Mouse (Mus musculus) layer of hippocampus, adult 2 months (tissue): ENCODE data around the gene Chd8. TPM values are rescaled to one million over a fixed set of nuclear protein-coding genes. Genes with fewer than 3 reads are reported as not detected.

ENCODE experiments used
- DNase-seq, 2 experiments: peaks; one replicate each; pipeline ENCODE4 v3.0.0; 2022; ENCODE audit warnings: low spot score in 2 of 2
- H3K27ac ChIP-seq: fragments of 200-600 bp; 2 replicates; pipeline ENCODE4 v1.8.1; 2022
- H3K4me3 ChIP-seq: fragments of 200-600 bp; 2 replicates; pipeline ENCODE4 v1.8.1; 2022; ENCODE audit warnings: mild to moderate bottlenecking
- CTCF ChIP-seq: fragments of 200-600 bp; conservative IDR thresholded peaks from 2 replicates; pipeline ENCODE4 v1.8.1; 2022; ENCODE audit warnings: antibody characterized with exemption, mild to moderate bottlenecking, moderate library complexity
- total RNA-seq, 2 experiments: library from RNA; stranded (reverse); gene quantifications; 2 replicates each; pipeline ENCODE4 v1.2.3; 2021

The Chd8 gene
- total RNA-seq, 2 experiments from 2014 or later, result 126 to 138 TPM

DNA sequence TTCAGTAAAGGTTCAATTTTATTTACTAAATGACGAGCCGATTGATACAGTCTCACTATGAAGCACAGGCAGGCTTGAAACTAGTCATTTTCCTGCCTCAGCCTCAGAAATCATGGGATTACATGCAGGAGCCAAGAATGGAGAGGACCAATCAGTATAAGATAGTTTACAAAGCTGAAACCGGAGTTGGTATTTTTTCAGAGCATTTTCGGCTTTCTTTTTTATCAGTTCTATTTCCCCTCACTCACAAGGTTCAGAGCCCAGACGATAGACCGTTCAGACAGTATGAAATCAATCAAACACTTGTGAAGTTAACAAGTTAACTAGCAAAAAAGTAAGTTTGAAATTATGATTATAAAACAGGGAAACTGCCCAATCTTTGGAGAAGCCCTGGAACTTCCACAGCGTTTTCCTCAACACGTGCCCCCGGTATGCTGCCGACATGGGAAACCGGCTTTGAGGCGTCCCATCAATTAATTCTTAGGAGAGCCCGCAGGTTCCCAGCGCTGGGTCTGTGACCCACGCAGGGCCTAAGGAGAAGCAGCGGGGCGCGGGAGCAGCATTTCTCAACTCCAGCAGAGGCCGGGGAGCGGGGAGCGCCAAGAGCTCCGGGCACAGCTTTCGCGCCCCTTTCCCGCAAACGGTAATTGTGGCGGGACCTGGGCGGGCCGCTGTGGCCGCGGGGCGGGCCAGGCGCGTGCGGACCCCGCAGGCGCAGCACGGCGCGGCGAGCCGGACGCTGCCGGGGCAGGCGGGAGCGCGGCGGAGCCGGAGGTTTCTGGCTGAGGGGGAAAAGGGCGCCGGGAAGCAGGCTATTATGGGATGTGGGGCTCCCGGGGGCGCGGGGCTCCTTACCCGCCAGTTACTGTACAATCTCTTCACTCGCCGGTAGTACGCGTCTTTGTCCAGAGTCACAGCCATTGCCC, 61.1 kb downstream of the Chd8 start:
- peak in 1 of 2 experiments; percentile 15 for DNase-seq
- no peak for TF ChIP-seq CTCF
- H3K4me3 ChIP-seq, result peak overlapping the region; percentile 71
- H3K27ac ChIP-seq, result peak overlapping the region; percentile 97

DNA sequence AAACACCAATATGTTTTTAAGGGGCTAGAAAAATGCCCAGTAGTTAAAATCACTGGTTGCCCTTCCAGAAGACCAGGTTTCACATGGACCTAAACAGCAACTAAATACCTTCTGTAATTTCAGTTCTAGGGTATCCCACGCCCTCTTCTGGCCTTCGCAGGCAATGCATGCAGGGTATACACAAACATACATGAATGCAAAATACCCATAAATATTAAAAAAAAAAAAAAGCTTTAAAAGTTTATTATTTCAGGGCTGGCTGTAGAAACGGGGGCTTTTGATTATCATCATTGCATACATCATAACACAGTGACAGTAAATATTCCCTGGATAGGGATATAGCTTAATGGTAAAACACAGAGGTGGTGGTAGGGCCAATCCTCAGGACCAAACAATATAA, 61.9 kb downstream of the Chd8 start:
- Histone ChIP-seq H3K27ac (no peak overlapping the region), H3K4me3 (peak overlapping the region; percentile 71)
- peak; percentile 78 for TF ChIP-seq CTCF
- no peak for DNase-seq

DNA sequence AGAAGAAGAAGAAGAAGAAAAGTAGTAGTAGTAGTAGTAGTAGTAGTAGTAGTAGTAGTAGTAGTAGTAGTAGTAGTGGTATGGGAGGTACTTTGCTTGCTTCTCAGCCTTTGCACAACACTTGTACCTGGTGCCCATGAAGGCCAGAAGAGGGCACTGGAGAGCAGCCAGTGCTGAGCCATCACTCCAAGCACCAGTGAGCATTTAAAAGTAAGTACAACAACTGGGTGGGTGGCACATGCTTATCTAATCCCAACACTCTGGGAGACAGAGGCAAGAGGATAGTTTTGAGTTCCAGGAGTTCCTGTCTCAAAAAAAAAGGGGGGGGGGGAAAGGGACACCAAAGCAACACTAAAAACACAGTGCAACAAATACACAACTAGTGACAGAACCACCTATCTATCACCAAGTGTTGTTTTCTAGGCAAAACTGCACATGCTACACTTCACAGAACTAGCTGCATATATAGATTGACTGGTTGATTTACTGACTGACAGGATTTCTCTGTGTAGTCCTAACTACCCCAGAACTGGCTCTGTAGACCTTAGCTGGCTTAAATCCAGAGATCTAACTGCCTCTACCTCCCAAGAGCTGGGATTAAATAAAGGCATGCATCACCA, 66.7 kb downstream of the Chd8 start:
- H3K4me3 ChIP-seq, result no peak overlapping the region
- peak; percentile 69 for TF ChIP-seq CTCF
- DNase-seq, result peak in 1 of 2 experiments; percentile 31
- no peak overlapping the region for H3K27ac ChIP-seq

GRCm38 (mm10) chr14:52189519-52189918, 68.1 kb downstream of the Chd8 start:
- no peak for DNase-seq
- Histone ChIP-seq H3K4me3 (no peak overlapping the region), H3K27ac (no peak overlapping the region)
- TF ChIP-seq CTCF, result peak; percentile 73

- TF ChIP-seq CTCF, result no peak
- H3K27ac ChIP-seq, result no peak overlapping the region
- no peak for DNase-seq
Observed at GRCm38 (mm10) chr14:52188788-52189187, 68.8 kb downstream of the Chd8 start.

GRCm38 (mm10) chr14:52166571-52166970, 91.0 kb downstream of the Chd8 start:
- DNase-seq, result no peak
- TF ChIP-seq CTCF, result no peak
- Histone ChIP-seq H3K27ac (no peak overlapping the region), H3K4me3 (no peak overlapping the region)

More at GRCm38 (mm10) chr14:52188788-52189187, 68.8 kb downstream of the Chd8 start:
- H3K4me3 ChIP-seq, result no peak overlapping the region

DNA sequence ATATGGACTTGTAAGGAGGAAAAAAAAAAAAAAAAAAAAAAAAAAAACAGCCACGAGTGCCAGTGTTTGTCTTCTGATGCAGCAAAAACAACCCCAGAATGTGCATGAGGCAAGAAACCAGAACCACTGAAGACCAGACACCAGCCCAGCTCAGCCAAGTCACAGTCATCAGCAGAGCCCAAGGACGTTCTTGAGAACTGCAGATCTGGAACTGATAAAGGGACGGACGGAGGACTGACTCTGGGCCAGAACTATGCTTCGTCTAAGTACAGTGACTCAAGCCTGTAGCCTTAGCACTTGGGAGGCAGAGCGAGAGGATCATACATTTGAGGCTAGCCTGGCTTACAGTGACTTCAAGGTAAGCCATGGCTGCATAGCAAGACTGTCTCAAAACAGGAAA, 96.7 kb downstream of the Chd8 start:
- no peak overlapping the region for H3K27ac ChIP-seq
- no peak for TF ChIP-seq CTCF
- H3K4me3 ChIP-seq, result no peak overlapping the region
- DNase-seq, result no peak

DNA sequence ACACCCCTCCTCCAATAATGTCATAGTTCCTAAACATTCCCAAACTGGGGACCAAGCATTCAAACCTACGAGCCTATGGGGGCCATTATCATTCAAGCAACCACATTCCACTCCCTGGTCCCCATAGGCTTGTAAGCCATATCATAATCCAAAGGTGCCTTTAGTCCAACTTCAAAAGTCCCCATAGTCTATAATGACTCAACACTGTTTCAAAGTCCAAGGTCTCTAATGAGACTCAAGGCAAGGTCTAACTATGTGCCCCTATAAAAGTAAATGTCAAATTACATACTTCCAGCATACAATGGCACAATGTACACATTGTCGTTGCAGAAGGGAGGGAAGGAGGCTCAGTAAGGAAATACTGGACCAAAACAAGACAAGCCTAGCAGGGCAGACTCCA, 102.6 kb downstream of the Chd8 start:
- no peak for DNase-seq
- Histone ChIP-seq H3K27ac (no peak overlapping the region), H3K4me3 (no peak overlapping the region)
- no peak for TF ChIP-seq CTCF

DNA sequence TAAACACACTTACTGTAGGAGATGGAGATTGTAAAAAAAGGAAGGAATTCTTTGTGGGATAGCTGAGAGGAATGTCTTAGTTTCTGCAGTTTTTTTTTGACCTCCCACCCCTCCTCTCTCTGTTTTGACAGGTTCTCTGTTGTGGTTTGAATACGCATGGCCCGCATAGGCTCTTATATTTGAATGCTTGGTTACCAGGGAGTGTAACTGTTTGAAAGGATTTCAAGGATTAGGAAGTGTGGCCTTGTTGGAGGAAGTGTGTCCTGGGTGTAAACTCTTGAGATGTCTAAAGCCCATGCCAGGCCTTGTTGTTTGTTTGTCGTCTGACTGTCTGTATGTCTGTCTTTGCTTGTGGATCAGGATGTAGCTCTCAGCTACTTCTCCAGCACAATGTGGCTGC, 105.0 kb downstream of the Chd8 start:
- Histone ChIP-seq H3K27ac (no peak overlapping the region), H3K4me3 (no peak overlapping the region)
- no peak for DNase-seq
- TF ChIP-seq CTCF, result no peak

DNA sequence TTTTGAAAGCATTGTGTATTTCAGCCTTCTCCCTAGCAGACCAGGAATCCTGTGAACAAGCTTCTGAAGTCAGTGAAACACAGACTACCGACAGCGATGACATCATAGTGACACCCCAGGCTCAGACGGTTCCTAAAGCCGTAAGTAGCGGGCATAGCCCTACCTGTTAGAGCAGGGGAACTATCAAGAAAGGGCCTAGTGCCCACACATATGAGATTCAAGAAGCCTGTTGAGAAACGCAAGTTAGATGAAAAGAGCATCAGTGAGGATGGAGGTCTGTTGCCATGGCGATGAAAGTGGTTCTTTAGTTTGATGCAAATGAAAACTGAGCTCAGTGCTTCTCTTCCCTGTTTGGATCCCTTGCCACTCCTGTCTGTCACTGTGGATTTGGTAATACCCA, 105.4 kb downstream of the Chd8 start:
- Histone ChIP-seq H3K27ac (0 out of 2 replicates have a peak overlapping the region, but pooled peaks have one; percentile 32), H3K4me3 (peak overlapping the region; percentile 21; the same call in 1 of the 2 replicates)
- no peak for TF ChIP-seq CTCF
- peak; percentile 14 to 44 for DNase-seq

GRCm38 (mm10) chr14:52149888-52150287, 107.7 kb downstream of the Chd8 start:
- TF ChIP-seq CTCF, result no peak
- Histone ChIP-seq H3K4me3 (no peak overlapping the region), H3K27ac (no peak overlapping the region)
- DNase-seq, result no peak

Other genes starting within 250 kb of the Chd8 start
- 1 to 10 TPM in 1 of 2 experiments, under 1 TPM in 1; 0.34 to 1.4 TPM for gene Tmem253, start 242.1 kb downstream of the Chd8 start, total RNA-seq
- 10 to 100 TPM; 46.5 to 46.8 TPM for gene Zfp219, start 237.0 kb downstream of the Chd8 start, total RNA-seq
- not detected for gene Olfr221, start 215.3 kb downstream of the Chd8 start, total RNA-seq
- 100 to 1,000 TPM; 245 to 262 TPM for gene Hnrnpc, start 153.8 kb downstream of the Chd8 start, total RNA-seq
- gene Rpgrip1, start 147.1 kb downstream of the Chd8 start, total RNA-seq, result 1 to 10 TPM; 1.7 to 2.2 TPM
- gene Supt16, start 60.4 kb downstream of the Chd8 start, total RNA-seq, result 10 to 100 TPM; 53.4 to 53.9 TPM
- gene Tox4, start 21.4 kb upstream of the Chd8 start, total RNA-seq, result 10 to 100 TPM; 63.9 to 66.0 TPM
- 10 to 100 TPM; 35.4 to 36.2 TPM for gene Rab2b, start 21.8 kb upstream of the Chd8 start, total RNA-seq
- 10 to 100 TPM; 43.7 to 47.9 TPM for gene Mettl3, start 47.3 kb upstream of the Chd8 start, total RNA-seq
- 10 to 100 TPM; 44.5 to 45.3 TPM for gene Sall2, start 71.0 kb upstream of the Chd8 start, total RNA-seq
- not detected for gene Olfr1513, start 98.6 kb upstream of the Chd8 start, total RNA-seq
- gene Olfr1512, start 121.4 kb upstream of the Chd8 start, total RNA-seq, result not detected
- not detected for gene Olfr1511, start 139.6 kb upstream of the Chd8 start, total RNA-seq
- not detected for gene Olfr1510, start 156.6 kb upstream of the Chd8 start, total RNA-seq
- not detected for gene Olfr1509, start 185.2 kb upstream of the Chd8 start, total RNA-seq
- not detected for gene Olfr1508, start 209.7 kb upstream of the Chd8 start, total RNA-seq
- not detected for gene Olfr1507, start 238.0 kb upstream of the Chd8 start, total RNA-seq